Mouse (Mus musculus) urinary bladder, adult 2 months (tissue): ENCODE data around the gene Nr0b2. TPM values are rescaled to one million over a fixed set of nuclear protein-coding genes. Genes with fewer than 3 reads are reported as not detected.
"Not testable (repeated sequence)": the region's sequence is repeated elsewhere in the genome, so short reads cannot be mapped to it uniquely, and the experiment has no call there.

Experiments used
- DNase-seq: peaks from one replicate; pipeline ENCODE4 v3.0.0; 2022; ENCODE audit warnings: low spot score
- polyA plus RNA-seq: library from polyadenylated mRNA; depleted of rRNA; stranded (reverse); fragments of >200 nt; gene quantifications from 2 replicates; pipeline ENCODE4 v1.2.3, GENCODE M21; 2012; rRNA removed

Nr0b2 gene
- not detected in 2 replicates for polyA plus RNA-seq

DNA sequence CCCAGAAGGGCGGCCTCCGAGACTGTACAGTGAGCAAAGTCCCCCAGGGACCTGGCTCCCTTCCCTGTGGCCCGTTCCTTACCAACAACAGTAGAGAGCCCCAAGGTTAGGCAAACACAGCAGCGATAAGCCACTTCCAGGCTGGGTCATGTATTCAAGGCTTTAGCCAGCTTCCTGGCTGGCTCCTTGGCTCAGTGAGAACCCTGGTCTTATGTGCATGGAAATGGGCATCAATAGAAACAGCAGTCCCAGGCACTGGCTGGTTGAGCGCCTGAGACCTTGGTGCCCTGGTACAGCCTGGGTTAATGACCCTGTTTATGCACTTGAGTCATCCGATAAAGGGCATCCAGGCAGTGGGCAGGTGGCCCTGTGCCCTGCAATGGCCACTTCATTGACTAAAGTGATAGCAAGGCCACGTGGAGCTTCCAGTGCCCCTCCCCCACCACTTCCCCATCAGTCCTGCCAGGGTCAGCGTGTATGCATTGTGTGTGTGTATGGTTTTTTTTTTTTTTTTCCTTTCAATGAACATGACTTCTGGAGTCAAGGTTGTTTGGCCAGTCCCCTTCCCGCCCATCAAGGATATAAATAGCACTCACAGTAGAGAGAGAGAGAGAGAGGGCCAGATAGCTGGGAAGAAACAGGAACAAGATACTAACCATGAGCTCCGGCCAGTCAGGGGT is at the start of gene Nr0b2:
Gene Nr0b2 (plus strand): TSS at position 609 of the 680 bp plus-strand sequence.
- DNase-seq, result no peak

- DNase-seq, result no peak
These were observed 48.9 kb upstream of the Nr0b2 start for GRCm38 (mm10) chr4:133504300-133504699.

- DNase-seq, result no peak
These were observed 48.3 kb upstream of the Nr0b2 start for GRCm38 (mm10) chr4:133504755-133505485.

GRCm38 (mm10) chr4:133506573-133506972 is 46.6 kb upstream of the Nr0b2 start:
- no peak for DNase-seq

DNA sequence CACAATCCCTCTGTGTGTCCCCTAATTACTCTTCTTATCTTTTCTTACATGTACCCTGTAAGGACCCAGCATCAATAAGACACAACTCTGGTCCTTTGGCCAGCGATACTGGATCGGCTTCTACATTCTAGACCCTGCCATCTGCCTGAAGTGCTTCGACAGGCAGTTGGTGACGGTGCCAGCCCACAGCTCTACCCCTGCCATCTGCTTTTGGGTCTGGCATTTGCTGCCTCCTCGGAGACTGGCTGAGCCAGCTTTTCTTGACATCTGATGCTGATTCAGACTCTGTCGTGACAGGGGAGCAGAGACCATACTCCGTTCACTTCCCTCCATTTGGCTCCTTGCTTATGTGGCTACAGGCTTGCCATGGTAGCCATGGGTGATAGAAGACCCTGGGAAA is 44.2 kb upstream of the Nr0b2 start:
- DNase-seq, result no peak

- no peak for DNase-seq
These were observed 42.1 kb upstream of the Nr0b2 start for GRCm38 (mm10) chr4:133511050-133511449.

- not testable (repeated sequence) for DNase-seq
These were observed 40.7 kb upstream of the Nr0b2 start for GRCm38 (mm10) chr4:133512511-133512910.

- DNase-seq, result no peak
These were observed 40.2 kb upstream of the Nr0b2 start for GRCm38 (mm10) chr4:133512972-133513371.

GRCm38 (mm10) chr4:133518601-133519368 is 34.4 kb upstream of the Nr0b2 start, which contains the start of gene Kdf1:
Gene Kdf1 (plus strand): TSS chr4:133518963.
- DNase-seq, result peak; percentile 74

GRCm38 (mm10) chr4:133519369-133519665 is 33.9 kb upstream of the Nr0b2 start:
- DNase-seq, result no peak

- DNase-seq, result no peak
These were observed 31.7 kb upstream of the Nr0b2 start for GRCm38 (mm10) chr4:133521502-133521901.

DNA sequence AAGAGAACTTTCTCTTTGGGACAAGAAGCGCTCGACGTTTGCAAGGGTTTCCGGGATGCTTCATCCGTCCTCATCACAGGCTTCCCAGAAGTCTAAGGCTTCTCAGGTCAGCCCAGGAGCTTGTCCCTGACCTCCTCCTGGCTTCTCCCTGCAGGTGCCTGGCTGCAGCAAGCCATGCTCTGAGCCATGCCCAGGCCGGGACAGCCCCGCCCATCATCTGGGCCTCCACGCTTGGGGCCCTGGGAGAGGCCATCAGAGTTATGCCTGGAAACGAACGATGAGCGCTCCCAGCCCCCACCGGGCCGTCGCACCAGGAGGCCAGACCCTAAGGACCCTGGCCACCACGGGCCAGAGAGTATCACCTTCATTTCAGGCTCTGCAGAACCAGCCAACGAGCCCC is 25.4 kb upstream of the Nr0b2 start:
- no peak for DNase-seq

DNA sequence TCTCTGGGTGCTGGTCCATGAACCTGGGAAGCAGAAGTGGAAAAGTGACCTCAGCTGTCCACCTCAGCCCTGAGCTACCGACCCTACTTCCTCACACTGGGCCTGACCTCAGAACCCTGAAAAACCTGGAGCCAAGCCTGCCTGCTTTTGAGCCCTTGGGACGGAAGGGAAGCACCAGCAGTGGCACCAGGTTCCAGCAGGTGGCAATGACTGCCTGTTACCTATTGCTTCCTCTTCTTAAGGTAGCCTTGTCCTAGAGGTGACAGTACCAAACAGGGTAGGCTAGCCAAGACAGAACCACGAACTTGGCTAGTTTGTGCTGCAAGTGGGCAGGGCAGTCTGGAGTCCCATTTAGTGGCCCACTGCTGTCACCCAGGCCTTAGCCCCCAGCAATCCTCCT is 20.4 kb upstream of the Nr0b2 start:
- DNase-seq, result no peak

- DNase-seq, result no peak
These were observed 17.1 kb upstream of the Nr0b2 start for GRCm38 (mm10) chr4:133536081-133536480.

DNA sequence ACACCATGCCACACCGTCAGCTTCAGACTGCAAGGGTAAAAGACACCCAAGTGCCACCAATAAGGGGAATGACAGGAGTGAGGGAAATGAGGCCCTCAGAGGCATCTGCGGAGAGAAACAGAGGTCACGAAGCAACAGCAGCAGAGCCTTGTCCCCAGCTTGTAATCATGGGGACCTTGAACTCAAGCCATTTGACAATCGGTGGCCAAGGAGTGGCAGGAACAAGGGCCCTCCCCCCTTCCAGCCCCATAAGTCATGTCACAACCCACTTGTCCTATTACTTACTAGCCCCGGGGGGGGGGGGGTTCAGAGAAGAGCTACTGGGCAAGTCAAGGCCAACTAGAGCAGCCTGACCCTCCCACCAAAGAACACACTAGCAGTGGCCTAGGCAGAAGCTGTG is 16.5 kb upstream of the Nr0b2 start:
- DNase-seq, result no peak

DNA sequence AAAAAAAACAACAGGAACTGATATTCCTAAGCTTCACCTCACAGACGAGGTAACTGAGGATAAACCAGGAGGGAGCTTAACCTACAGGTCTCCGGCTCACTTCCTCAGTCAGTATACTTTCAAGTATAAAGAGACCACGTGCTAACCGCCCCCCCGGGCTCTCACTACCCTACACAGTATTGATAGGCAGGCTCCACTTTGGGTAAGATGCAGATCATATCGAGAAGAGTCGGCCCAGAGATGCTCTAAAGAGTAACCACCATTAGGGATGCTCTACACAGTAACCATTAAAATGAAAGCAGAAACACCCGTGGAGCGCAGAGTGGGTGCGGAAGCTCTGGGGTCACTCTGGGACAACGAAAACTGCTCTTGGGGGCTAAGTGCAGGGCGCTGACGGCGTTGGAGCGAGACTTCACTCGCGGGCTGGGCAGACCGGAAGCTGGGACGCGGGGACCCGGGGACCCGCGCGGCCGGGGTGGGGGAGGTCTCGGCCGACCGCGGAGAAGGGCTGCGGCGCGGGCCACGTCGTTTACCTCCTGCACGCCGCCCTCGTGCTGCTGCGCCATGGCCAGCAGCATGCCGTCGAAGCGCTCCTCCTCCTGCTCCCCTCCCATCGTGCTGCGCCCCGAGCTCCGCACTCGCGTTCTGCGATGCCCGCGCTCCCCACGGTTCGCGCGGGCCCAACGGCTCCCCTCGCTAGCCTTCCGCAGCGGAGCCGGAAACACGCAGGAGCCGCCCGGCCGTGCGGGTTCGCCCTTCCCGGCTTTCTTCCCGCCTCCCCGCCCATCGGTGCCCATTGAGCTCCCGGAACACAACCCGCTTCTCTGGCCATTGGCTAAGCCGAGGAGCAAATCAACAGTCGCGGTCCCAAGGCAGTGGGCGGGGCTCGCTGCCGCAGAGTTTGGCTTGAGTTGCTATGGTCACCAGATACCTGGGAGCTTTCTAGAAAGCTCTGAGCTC is 7.6 kb upstream of the Nr0b2 start, which contains the start of gene Nudc:
Gene Nudc (minus strand): TSS at position 725 of the 960 bp plus-strand sequence.
- DNase-seq, result peak; percentile 83

GRCm38 (mm10) chr4:133552029-133552428 is 1.1 kb upstream of the Nr0b2 start:
- no peak for DNase-seq

DNA sequence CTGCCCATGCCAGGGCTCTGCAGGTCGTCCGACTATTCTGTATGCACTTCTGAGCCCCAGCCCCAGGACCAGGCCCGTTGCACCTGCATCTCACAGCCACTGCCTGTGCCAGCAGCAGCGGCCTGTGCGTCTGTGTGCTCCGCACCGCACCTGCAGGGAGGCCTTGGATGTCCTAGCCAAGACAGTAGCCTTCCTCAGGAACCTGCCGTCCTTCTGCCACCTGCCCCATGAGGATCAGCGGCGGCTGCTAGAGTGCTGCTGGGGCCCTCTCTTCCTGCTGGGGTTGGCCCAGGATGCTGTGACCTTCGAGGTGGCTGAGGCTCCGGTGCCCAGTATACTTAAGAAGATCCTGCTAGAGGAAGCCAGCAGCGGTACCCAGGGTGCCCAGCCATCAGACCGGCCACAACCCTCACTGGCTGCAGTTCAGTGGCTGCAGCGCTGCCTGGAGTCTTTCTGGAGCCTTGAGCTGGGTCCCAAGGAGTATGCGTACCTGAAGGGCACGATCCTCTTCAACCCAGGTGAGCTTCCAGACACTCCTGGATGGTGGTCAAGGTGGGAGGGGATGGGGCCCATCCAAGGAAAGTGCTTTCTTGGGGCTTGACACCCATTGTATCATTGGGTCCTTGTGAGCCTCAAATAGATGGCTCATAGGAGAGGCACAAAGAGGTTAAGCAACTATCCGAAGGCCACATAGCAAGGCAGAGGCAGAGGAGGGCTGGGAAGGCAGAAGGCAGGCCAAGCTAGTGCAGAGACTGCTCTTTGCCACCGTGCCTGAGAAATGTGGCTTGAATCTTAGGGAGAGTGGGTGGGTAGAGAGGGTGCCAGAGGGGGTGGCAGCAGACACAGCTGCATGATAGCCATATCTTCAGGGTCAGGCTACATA is 513 bp downstream of the Nr0b2 start:
- DNase-seq, result no peak

- no peak for DNase-seq
These were observed 4.0 kb downstream of the Nr0b2 start for GRCm38 (mm10) chr4:133557041-133557717.

- no peak for DNase-seq
These were observed 6.7 kb downstream of the Nr0b2 start for GRCm38 (mm10) chr4:133559846-133560245.
